Mouse (Mus musculus) erythroid progenitor cell, adult 5-6 weeks (primary cell): ENCODE data around the gene Gbp7. TPM values are rescaled to one million over a fixed set of nuclear protein-coding genes. Genes with fewer than 3 reads are reported as not detected.
A peak's percentile ranks its signal among the peaks of the same experiment; 100 is the strongest.
"Not testable (repeated sequence)": the region's sequence is repeated elsewhere in the genome, so short reads cannot be mapped to it uniquely, and the experiment has no call there.

Experiments used
- ATAC-seq: replicated peaks from 2 replicates; pipeline ENCODE4 v1.8.0; 2016; ENCODE audit warnings: moderate number of reproducible peaks, mild to moderate bottlenecking, moderate TSS enrichment, inconsistent platforms; ENCODE audit not compliant: poor library complexity, low FRiP score, severe bottlenecking
- total RNA-seq, 2 experiments: library from RNA; stranded (forward) in 1 of 2; stranded (reverse) in 1 of 2; fragments of 150-400 nt in 1 of 2; fragments of 186-747, 209-891 nt in 1 of 2; gene quantifications; 2 replicates each; pipeline versions ENCODE4 v1.2.3 to v1.2.4; 2015 to 2017; ENCODE audit warnings: low replicate concordance in 2 of 2

Gene Gbp7
- total RNA-seq, 2 experiments from 2014 or later, result 15.1 to 16.0 TPM

DNA sequence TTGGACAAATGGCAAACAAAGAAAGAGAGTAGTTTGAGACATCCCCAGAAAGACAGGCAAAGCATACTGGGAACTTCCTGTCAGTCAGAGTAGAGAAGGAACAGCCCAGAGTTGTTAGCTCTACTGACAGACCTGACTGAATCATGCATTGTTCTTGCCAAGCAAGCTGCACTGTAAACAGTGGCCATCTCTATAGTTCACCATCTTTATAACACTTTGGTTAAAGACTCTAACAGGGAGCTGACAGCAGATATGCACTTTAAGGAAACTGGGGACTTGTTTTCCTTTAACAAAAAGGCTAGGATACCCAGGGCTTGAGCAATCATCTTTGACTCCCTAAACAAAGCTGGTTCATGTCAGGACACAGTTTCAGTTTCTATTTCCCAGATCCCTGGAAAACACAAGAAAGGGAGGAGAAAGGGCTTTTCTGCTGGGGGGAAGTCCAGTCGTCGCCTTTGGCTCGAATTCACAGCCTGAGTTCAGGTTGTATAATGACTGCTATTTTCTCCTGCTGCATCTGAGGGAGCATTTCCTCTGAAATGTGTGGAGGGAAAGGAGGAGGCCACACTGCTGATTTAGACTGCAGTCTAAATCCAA, 29.6 kb downstream of the Gbp7 start, which contains the start of gene Gbp3:
Gene Gbp3 (plus strand): TSS at position 395 of the 597 bp plus-strand sequence.
- no peak for ATAC-seq

DNA sequence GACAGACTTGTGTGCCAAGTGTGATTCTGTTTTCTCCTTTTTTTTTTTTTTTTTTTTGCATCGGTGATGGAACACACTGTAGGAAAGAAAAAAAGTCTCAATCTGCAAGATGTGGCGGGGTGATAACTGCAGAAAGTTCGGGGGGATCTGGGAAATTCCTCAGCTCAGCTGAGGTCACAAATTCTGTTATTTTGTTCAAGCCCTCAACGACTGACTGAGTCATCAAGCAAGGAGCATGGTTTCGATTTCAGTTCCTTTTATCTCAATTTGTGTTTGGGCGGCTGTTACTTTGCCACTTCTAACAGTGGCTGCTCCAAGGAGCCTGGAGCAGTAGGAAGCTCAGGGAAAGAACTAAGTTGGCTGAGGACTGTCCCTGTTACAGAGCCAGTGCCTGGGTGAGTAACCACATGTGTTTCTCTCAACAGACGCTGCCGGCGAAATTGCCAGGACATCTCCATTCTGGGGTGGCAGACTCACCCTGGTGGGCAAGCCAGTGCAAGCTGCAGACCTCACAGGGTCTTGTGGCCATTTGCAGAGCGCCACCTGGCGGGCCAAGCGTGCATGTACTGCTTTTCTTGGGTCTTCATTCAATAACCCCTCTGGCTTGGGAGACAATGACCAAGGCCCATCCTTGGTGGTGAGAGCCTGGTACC, 30.3 kb downstream of the Gbp7 start:
- peak; percentile 92 for ATAC-seq

DNA sequence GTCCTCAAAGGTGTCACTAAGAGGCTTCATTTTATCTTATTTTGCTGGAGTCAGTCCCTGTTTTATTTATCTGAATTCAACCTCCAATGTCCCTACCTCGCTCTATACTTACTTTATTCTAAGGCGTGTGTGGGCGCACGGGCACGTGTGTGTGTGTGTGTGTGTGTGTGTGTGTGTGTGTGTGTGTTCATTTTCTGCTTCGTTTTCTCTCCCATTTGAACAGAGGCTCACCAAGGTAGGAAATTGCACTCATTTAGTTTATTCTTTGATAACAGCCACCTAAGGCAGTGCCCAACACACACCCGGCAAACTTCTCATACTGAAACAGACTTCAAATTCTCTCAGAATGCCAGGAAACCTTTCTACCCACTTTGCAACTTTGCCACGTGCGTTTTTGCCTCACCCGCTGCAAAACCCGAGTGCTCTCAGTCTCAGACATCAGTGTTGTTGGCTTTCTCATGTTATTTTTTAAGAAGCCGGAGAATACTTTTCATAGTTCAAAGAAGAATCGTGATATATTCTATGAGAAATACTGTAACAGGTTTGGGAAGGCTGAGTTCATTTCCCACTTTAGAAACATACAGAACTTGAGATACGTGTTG, 31.0 kb downstream of the Gbp7 start:
- ATAC-seq, result no peak

DNA sequence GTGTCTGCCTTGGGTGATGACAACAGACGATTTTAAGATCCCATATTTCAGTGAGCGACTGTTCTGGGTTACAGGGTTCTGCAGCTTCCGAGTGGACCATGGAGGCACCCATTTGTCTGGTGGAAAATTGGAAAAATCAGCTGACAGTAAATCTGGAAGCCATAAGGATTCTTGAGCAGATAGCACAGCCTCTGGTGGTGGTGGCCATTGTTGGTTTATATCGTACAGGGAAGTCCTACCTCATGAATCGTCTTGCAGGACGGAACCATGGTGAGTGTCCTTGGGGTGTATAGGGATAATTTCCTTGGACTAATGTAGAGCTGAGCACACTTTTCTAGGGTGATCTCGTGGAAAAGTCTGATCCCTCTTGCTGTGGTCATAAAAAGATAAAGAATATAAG, 31.5 kb downstream of the Gbp7 start:
- no peak for ATAC-seq

DNA sequence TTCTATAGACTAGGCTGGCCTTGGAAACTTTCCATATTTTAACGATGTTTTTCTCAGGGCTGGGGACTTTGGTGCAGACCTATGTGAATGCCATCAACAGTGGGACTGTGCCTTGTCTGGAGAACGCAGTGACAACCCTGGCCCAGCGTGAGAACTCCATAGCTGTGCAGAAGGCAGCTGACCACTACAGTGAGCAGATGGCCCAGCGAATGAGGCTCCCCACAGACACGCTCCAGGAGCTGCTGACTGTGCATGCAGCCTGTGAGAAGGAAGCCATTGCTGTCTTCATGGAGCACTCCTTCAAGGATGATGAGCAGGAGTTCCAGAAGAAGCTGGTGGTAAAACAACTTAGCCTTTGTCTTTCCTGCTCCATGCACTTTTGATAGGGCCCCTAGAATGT, 37.3 kb downstream of the Gbp7 start:
- not testable (repeated sequence) for ATAC-seq

DNA sequence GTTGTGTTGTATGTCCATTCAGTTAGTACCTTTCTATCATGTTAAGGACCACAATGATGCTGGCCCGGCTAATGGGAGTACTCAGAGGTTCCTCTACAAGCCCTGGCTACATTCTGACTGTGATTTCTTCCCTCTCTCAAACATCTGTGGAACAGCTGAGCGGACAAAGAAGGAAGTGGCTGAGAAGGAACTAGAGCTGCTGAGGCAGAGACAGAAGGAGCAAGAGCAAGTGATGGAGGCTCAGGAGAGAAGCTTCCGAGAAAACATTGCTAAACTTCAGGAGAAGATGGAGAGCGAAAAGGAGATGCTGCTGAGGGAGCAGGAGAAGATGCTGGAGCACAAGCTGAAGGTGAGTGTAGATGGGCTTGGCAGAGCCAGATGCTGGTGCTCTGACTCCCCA, 40.6 kb downstream of the Gbp7 start:
- no peak for ATAC-seq

DNA sequence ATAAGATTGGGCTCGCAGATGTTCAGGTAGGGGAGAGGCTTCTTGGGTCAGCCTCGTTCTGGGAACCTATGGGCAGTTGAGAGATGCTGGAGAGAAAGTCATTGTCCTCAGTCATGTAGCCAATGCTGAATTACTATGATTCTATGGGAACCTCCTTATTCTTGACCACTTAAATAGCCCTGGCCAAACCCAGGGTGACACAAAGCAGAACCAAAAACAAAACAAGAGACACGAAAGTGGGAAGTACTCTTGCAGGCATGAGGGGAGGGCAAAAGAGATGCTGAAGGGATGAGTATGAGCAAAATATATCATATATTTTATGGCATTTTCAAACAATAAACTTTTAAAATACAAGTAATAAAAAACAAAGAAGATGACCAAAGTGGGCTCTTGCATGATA, 47.0 kb downstream of the Gbp7 start:
- ATAC-seq, result no peak

DNA sequence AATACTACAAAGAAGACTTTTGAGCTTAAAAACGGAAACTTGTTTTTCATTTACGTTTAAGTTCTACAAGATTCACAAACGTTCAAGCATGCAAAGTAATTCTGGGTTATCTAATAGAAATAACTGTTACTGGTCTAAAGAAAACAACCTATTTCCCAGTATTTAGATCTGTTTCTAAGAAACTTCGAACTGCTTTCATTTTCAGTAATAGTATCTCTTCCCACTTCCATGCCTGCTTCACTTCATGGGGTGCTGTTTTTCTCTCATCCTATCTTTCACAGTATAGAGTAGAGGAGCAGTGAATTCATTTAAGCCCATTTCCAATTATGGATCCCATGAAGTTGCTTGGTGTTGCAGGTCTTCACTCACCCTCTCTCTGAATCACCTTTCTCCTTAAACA, 48.2 kb downstream of the Gbp7 start:
- ATAC-seq, result no peak

DNA sequence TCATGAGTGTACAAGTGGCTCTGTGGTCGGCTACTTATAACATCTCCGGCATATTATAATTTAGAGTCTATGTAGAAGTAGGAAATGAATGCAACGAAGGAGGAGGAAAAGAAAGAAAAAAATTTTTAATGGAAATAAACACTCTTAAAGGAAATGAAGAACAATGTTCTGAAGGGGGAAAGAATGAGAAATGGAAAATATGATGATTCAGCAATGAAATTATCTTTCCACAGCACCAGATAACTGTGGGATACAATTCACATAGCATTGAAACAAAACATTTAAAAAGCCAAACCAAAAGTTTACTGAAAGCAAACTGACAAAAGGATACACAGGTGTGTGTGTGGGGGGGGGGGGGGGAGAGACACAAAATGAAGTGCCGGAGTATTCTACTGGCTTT, 52.9 kb downstream of the Gbp7 start:
- ATAC-seq, result no peak

DNA sequence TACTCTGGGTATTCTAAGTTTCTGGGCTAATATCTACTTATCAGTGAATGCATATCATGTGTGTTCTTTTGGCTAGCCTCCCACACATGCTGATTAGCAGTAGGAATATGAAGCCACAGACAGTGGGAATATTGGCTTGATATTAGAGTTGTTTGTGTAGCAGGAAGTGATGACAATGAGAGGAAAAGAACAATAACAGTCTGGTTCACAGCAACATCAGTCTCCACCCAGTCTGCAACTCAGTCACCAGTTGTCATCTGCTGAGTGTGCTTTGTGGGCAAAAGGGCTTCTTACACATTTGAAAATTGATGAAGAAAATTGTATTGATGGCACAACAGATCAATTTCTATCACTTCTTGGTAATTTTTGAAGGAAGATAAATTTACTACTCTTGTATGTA, 57.2 kb downstream of the Gbp7 start:
- no peak for ATAC-seq

DNA sequence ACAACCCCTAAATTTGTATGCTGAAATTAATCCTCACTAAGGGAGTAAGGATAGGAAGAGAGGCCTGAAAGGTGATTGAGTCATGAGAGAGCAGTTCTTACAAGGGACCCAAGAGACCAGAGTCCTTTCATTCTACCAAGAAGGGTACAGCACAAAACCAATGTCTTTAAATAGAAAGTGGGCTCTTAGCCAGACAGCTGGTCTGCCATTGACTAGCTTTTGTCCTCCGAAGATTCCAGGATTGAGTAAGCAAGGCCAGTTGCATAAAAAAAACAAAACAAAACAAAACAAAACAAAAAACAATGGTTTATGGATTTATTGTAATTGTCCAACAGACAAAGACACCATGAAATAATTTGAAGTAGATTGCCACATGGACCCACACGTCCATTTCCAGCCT, 58.7 kb downstream of the Gbp7 start:
- no peak for ATAC-seq

DNA sequence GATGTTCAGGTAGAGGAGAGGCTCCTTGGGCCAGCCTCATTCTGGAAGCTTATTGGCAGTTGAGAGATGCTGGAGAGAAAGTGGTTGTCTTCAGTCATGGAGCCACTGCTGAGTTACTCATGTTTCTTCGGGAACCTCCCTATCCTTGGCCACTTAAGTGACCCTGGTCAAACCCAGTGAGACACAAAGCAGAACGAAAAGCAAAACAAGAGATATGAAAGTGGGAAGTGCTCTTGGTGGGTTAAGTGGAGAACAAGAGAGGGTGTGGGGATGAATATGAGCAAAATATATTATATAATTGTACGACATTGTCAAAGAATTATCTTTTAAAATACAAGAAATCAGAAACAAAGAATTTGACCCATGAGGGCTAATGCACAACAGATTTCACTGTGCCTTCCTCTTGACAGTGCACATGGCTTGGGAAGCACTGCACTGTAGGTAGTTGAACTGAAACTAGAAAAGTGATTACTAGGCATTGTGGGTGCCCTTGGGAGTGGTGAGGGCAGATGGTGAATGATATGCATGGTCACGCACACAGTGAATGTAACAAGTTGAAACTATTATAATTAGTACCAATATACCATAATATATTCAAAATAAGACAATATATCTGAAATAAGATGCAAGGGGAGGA, 60.4 kb downstream of the Gbp7 start:
- no peak for ATAC-seq

DNA sequence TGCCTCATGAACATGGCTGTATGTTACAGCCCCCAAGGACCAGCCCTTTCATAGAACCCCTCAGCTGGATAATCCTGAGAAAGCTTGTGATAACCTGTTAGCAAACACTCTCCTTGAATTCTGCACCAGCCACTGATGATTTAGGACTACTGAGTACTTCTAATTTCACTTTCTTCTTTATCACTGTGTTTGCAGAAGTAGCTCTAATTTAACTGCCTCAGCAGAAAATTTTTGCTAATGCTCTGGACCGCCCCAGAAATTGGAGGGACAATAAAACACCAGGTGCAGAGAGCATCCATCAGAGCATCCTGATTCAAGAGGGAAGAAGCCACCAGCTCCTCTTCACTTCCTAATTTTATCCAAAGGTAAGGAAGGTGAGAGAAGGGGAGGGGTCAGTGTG, 64.4 kb downstream of the Gbp7 start, which contains the start of gene Gbp2b:
Gene Gbp2b (plus strand): TSS at position 301 of the 400 bp plus-strand sequence.
- ATAC-seq, result no peak

DNA sequence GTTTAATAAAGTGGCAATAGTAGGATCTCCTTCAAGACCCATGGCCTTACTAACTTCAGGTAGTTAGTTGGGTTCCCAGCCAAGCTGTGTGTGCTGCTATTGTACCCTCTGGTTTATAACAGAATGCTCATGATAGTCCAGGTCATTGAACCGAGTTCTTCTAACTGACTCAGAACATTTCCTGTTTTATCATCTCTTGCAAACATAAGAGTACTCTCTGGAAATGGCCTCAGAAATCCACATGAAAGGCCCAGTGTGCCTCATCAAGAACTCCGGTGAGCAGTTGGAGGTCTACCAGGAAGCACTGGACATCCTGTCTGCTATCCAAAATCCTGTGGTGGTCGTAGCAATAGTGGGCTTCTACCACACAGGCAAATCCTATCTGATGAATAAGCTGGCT, 67.8 kb downstream of the Gbp7 start:
- no peak for ATAC-seq

Other genes starting within 250 kb of the Gbp7 start
- gene Pdlim5, start 134.6 kb upstream of the Gbp7 start, total RNA-seq (2015; ENCODE audit: low replicate concordance), result 3.6 and 22.6 TPM in 2 replicates
- 5.5 and 6.5 TPM in 2 replicates for gene Pdlim5, start 134.6 kb upstream of the Gbp7 start, total RNA-seq (2017; ENCODE audit: low replicate concordance)
- not detected in 2 replicates for gene Gbp5, start 36.4 kb upstream of the Gbp7 start, total RNA-seq (2015; ENCODE audit: low replicate concordance)
- 1.1 and 3.5 TPM in 2 replicates for gene Gbp5, start 36.4 kb upstream of the Gbp7 start, total RNA-seq (2017; ENCODE audit: low replicate concordance)
- 2.9 and 4.0 TPM in 2 replicates for gene Gbp3, start 29.7 kb downstream of the Gbp7 start, total RNA-seq (2015; ENCODE audit: low replicate concordance)
- 1.8 and 10.4 TPM in 2 replicates for gene Gbp3, start 29.7 kb downstream of the Gbp7 start, total RNA-seq (2017; ENCODE audit: low replicate concordance)
- not detected in 2 replicates for gene Gbp2b, start 64.5 kb downstream of the Gbp7 start, total RNA-seq (2015; ENCODE audit: low replicate concordance)
- not detected in 2 replicates for gene Gbp2b, start 64.5 kb downstream of the Gbp7 start, total RNA-seq (2017; ENCODE audit: low replicate concordance)
- 3.4 and 4.7 TPM in 2 replicates for gene Gbp2, start 90.3 kb downstream of the Gbp7 start, total RNA-seq (2015; ENCODE audit: low replicate concordance)
- 4.8 and 6.0 TPM in 2 replicates for gene Gbp2, start 90.3 kb downstream of the Gbp7 start, total RNA-seq (2017; ENCODE audit: low replicate concordance)
- gene Kyat3, start 170.7 kb downstream of the Gbp7 start, total RNA-seq (2015; ENCODE audit: low replicate concordance), result not detected in 2 replicates
- not detected in 2 replicates for gene Kyat3, start 170.7 kb downstream of the Gbp7 start, total RNA-seq (2017; ENCODE audit: low replicate concordance)
- gene Gtf2b, start 234.7 kb downstream of the Gbp7 start, total RNA-seq (2015; ENCODE audit: low replicate concordance), result 45.0 and 52.4 TPM in 2 replicates
- 26.4 and 39.9 TPM in 2 replicates for gene Gtf2b, start 234.7 kb downstream of the Gbp7 start, total RNA-seq (2017; ENCODE audit: low replicate concordance)